Mouse (Mus musculus) G1E (cell line): ENCODE data around the gene Elovl1. TPM values are rescaled to one million over a fixed set of nuclear protein-coding genes. Genes with fewer than 3 reads are reported as not detected.

ENCODE experiments used
- ATAC-seq: 2 replicates; pipeline ENCODE4 v1.8.0; 2016; ENCODE audit warnings: mild to moderate bottlenecking; ENCODE audit not compliant: insufficient number of reproducible peaks, poor library complexity, low FRiP score, severe bottlenecking; ENCODE audit errors: extremely low read depth
- DNase-seq: peaks from one replicate; pipeline ENCODE4 v3.0.0; 2012; ENCODE audit warnings: low spot score
- H3K27me3 ChIP-seq: 2 replicates; pipeline ENCODE4 v1.6.1; 2012; ENCODE audit warnings: mild to moderate bottlenecking, low read length, inconsistent platforms; ENCODE audit not compliant: insufficient read depth
- H3K36me3 ChIP-seq: replicated peaks from 2 replicates; pipeline ENCODE3; 2012; ENCODE audit warnings: mild to moderate bottlenecking, inconsistent platforms
- H3K4me1 ChIP-seq: 2 replicates; pipeline ENCODE4 v1.6.1; 2012; ENCODE audit warnings: low read depth, low read length, inconsistent platforms, mixed read lengths; ENCODE audit not compliant: insufficient read depth
- H3K4me3 ChIP-seq: 2 replicates; pipeline ENCODE4 v1.5.1; 2012; ENCODE audit warnings: low read depth, mild to moderate bottlenecking, inconsistent platforms, low read length, moderate library complexity, mixed read lengths
- H3K9me3 ChIP-seq: replicated peaks from 2 replicates; pipeline ENCODE4 v1.6.1; 2012; ENCODE audit warnings: inconsistent platforms
- CTCF ChIP-seq: IDR thresholded peaks from 2 replicates; pipeline ENCODE4 v1.5.1; 2012; ENCODE audit warnings: low read depth, low read length, inconsistent platforms, mixed read lengths
- GATA1 ChIP-seq: IDR thresholded peaks from 2 replicates; pipeline ENCODE4 v1.6.1; 2012; ENCODE audit warnings: borderline replicate concordance, low read length, inconsistent platforms, mixed read lengths
- GATA2 ChIP-seq: IDR thresholded peaks from 2 replicates; pipeline ENCODE4 v1.6.1; 2012; ENCODE audit warnings: low read depth, low read length, inconsistent platforms, borderline replicate concordance
- POLR2AphosphoS5 ChIP-seq: IDR thresholded peaks from 2 replicates; pipeline ENCODE4 v1.6.1; 2012; ENCODE audit warnings: low read depth, low read length, inconsistent platforms; ENCODE audit not compliant: insufficient replicate concordance
- TAL1 ChIP-seq: conservative IDR thresholded peaks from 2 replicates; pipeline ENCODE4 v1.6.1; 2012; ENCODE audit warnings: low read depth, low read length, inconsistent platforms, mixed read lengths
- polyA plus RNA-seq: library from polyadenylated mRNA; stranded (reverse); fragments of >175 nt; gene quantifications from 2 replicates; pipeline ENCODE4 v1.2.3, GENCODE M21; 2012
- total RNA-seq, 2 experiments: library from RNA; stranded (forward) in 1 of 2; stranded (reverse) in 1 of 2; fragments of 200-1000 nt in 1 of 2; fragments of >200 nt in 1 of 2; fragmentation: Nextera tagmentation in 1 of 2; gene quantifications; 2 replicates each; pipeline ENCODE4 v1.2.3; 2014 to 2017

Gene Elovl1
- total and polyA plus RNA-seq, 3 experiments = 82.4 to 117 (median 95.3) TPM

GRCm38 (mm10) chr4:118425374-118425773 is 2.5 kb upstream of the Elovl1 start:
- ATAC-seq (no peak), DNase-seq (no peak)
- peaks cover 51% of the 10 kb centered on the region for H3K36me3 ChIP-seq
- H3K9me3 ChIP-seq = no peaks in the 10 kb centered on the region
- H3K4me3 ChIP-seq = peak overlapping the region; percentile 9; the same call in 1 of the 2 replicates
- no peaks in the 10 kb centered on the region for H3K27me3 ChIP-seq
- peaks cover 68% of the 10 kb centered on the region for H3K4me1 ChIP-seq
- no peak for TF ChIP-seq POLR2AphosphoS5
- no peak for TF ChIP-seq GATA2
- TF ChIP-seq GATA1 = no peak
- no peak for TF ChIP-seq CTCF
- TF ChIP-seq TAL1 = no peak

- no peak for TF ChIP-seq POLR2AphosphoS5
- TF ChIP-seq TAL1 = no peak
- no peak for TF ChIP-seq GATA2
- TF ChIP-seq CTCF = no peak
- no peak for TF ChIP-seq GATA1
- Histone ChIP-seq H3K4me3 (peak overlapping the region; percentile 98), H3K9me3 (no peaks in the 10 kb centered on the region), H3K27me3 (no peaks in the 10 kb centered on the region), H3K36me3 (peaks cover 52% of the 10 kb centered on the region), H3K4me1 (peaks cover 88% of the 10 kb centered on the region)
- ATAC-seq (no peak), DNase-seq (no peak)
Observed at GRCm38 (mm10) chr4:118427415-118427767, 502 bp upstream of the Elovl1 start.

GRCm38 (mm10) chr4:118428531-118429214 is 780 bp downstream of the Elovl1 start:
- no peak for TF ChIP-seq CTCF
- peak; percentile 81 for TF ChIP-seq POLR2AphosphoS5
- H3K36me3 ChIP-seq = peaks cover 55% of the 10 kb centered on the region
- peaks cover 92% of the 10 kb centered on the region for H3K4me1 ChIP-seq
- 0 out of 2 replicates have a peak, but pooled peaks have one; percentile 12 for ATAC-seq
- DNase-seq = peak; percentile 61
- no peaks in the 10 kb centered on the region for H3K9me3 ChIP-seq
- no peaks in the 10 kb centered on the region for H3K27me3 ChIP-seq
- peak overlapping the region; percentile 98 for H3K4me3 ChIP-seq

GRCm38 (mm10) chr4:118429215-118429895 is 1.5 kb downstream of the Elovl1 start:
- peaks cover 92% of the 10 kb centered on the region for H3K4me1 ChIP-seq
- DNase-seq = peak; percentile 60
- no peak for ATAC-seq
- no peak for TF ChIP-seq POLR2AphosphoS5
- no peak for TF ChIP-seq CTCF
- no peak for TF ChIP-seq TAL1
- TF ChIP-seq GATA2 = no peak
- no peak for TF ChIP-seq GATA1
- peak overlapping the region; percentile 98 for H3K4me3 ChIP-seq
- no peaks in the 10 kb centered on the region for H3K9me3 ChIP-seq
- H3K36me3 ChIP-seq = peaks cover 58% of the 10 kb centered on the region
- no peaks in the 10 kb centered on the region for H3K27me3 ChIP-seq

GRCm38 (mm10) chr4:118432332-118432731 is 4.4 kb downstream of the Elovl1 start:
- no peak for ATAC-seq
- H3K4me3 ChIP-seq = peak overlapping the region; percentile 40; the same call in 1 of the 2 replicates
- no peak for TF ChIP-seq GATA2
- TF ChIP-seq TAL1 = no peak
- no peak for TF ChIP-seq CTCF
- TF ChIP-seq POLR2AphosphoS5 = no peak
- TF ChIP-seq GATA1 = no peak
- DNase-seq = no peak
- peaks cover 84% of the 10 kb centered on the region for H3K4me1 ChIP-seq
- no peaks in the 10 kb centered on the region for H3K27me3 ChIP-seq
- no peaks in the 10 kb centered on the region for H3K9me3 ChIP-seq
- peaks cover 79% of the 10 kb centered on the region for H3K36me3 ChIP-seq

GRCm38 (mm10) chr4:118436820-118437603 is 9.1 kb downstream of the Elovl1 start, which contains the start of gene Cdc20:
Gene Cdc20, minus strand, starts transcription at chr4:118437352.
- H3K4me1 ChIP-seq = peaks cover 54% of the 10 kb centered on the region
- DNase-seq = peak; percentile 94

More at GRCm38 (mm10) chr4:118436820-118437603, 9.1 kb downstream of the Elovl1 start, which contains the start of gene Cdc20:
- TF ChIP-seq CTCF (no peak), GATA2 (no peak), POLR2AphosphoS5 (0 out of 2 replicates have a peak, but pooled peaks have one; percentile 68), GATA1 (no peak), TAL1 (no peak)
- Histone ChIP-seq H3K27me3 (peaks cover 10% of the 10 kb centered on the region; the same call in 1 of the 2 replicates), H3K36me3 (peaks cover 45% of the 10 kb centered on the region), H3K9me3 (no peaks in the 10 kb centered on the region), H3K4me3 (peak within 1 kb of the TSS; percentile 93)
- peak; percentile 92 for ATAC-seq
